In genomic region chr16:18235389-18236065, GRCm38 (mm10) we compare ENCODE assay signal across 8 mouse cellular contexts. TPM values are rescaled to one million over a fixed set of nuclear protein-coding genes. Genes with fewer than 3 reads are reported as not detected.
A peak's percentile ranks its signal among the peaks of the same experiment; 100 is the strongest.
DNase-seq lines count a peak whose midpoint lies in the region; ATAC-seq lines count a peak whose summit lies in the region.

No protein-coding gene starts in this region.

- H3K9ac ChIP-seq in forebrain, embryonic 16.5 days (replicated peaks; ENCODE audit: low read depth, low read length) = peak overlapping the region; percentile 90

- H3K27ac ChIP-seq in forebrain, embryonic 16.5 days (ENCODE audit: low read length) = peak overlapping the region; percentile 87

- WGBS in forebrain, embryonic 16.5 days = 4% methylated on average over 19 of the region's 19 CpGs

- no peaks in the 10 kb centered on the region for H3K27me3 ChIP-seq in forebrain, embryonic 16.5 days (replicated peaks; ENCODE audit: control insufficient read depth, insufficient read depth, low read length)

- H3K36me3 ChIP-seq in forebrain, embryonic 16.5 days (ENCODE audit: control insufficient read depth, insufficient read depth) = peaks cover 7% of the 10 kb centered on the region; the same call in 1 of the 2 replicates

- H3K9me3 ChIP-seq in forebrain, embryonic 16.5 days (ENCODE audit: control insufficient read depth, low read length) = no peaks in the 10 kb centered on the region

- H3K4me1 ChIP-seq in forebrain, embryonic 16.5 days (replicated peaks; ENCODE audit: control insufficient read depth, insufficient read depth, low read length) = peaks cover 25% of the 10 kb centered on the region

- ATAC-seq in forebrain, embryonic 16.5 days = peak; percentile 80
- ATAC-seq in hematopoietic stem cell, adult 5-6 weeks (replicated peaks in 1 of 2; ENCODE audit: insufficient read depth in 1 of 2, low FRiP score in 2 of 2, low TSS enrichment in 1 of 2, low read depth in 1 of 2, poor library complexity in 2 of 2, severe bottlenecking in 2 of 2) = peak; percentile 17 to 30
- ATAC-seq in monocyte, adult 5-6 weeks (replicated peaks; ENCODE audit: insufficient number of reproducible peaks, low FRiP score, low TSS enrichment, poor library complexity, severe bottlenecking) = no peak

- peak overlapping the region; percentile 86 for H3K4me3 ChIP-seq in forebrain, embryonic 16.5 days (replicated peaks; ENCODE audit: low read length)

- DNase-seq in MN1 (ENCODE audit: low spot score) = peak; percentile 67
- peak; percentile 52 for DNase-seq in cerebellum, adult 11 months
- DNase-seq in layer of hippocampus, adult 9-11 months = peak; percentile 73
- peak; percentile 69 for DNase-seq in lung, postnatal 10 days
- DNase-seq in ovary, postnatal 14 days (ENCODE audit: low spot score) = peak; percentile 57

- peak overlapping the region; percentile 75 for H3K4me2 ChIP-seq in forebrain, embryonic 16.5 days (ENCODE audit: low read length)

RNA-seq across cellular contexts. Expression of gene Zdhhc8, which starts 0.6 kb away (rescaled TPM):
- polyA plus RNA-seq in forebrain, embryonic 16.5 days (2015; fragmentation: Nextera tagmentation; extraction: Ambion mirVana) = 15.1 and 17.4 TPM in 2 replicates
- total RNA-seq in hematopoietic stem cell, adult 5-6 weeks (2017) = 9.4 and 9.6 TPM in 2 replicates
- 0.76 to 6.5 TPM (median 1.2 TPM) in 3 replicates for total RNA-seq in monocyte, adult 5-6 weeks (2017)

RNA-seq across cellular contexts. Expression of gene Trmt2a, which starts 13.0 kb away (rescaled TPM):
- polyA plus RNA-seq in forebrain, embryonic 16.5 days (2015; fragmentation: Nextera tagmentation; extraction: Ambion mirVana) = 118 and 139 TPM in 2 replicates
- total RNA-seq in hematopoietic stem cell, adult 5-6 weeks (2017) = 86.8 and 88.1 TPM in 2 replicates
- total RNA-seq in monocyte, adult 5-6 weeks (2017) = 78.5 to 79.6 TPM (median 79.2 TPM) in 3 replicates

RNA-seq across cellular contexts. Expression of gene Ranbp1, which starts 13.0 kb away (rescaled TPM):
- polyA plus RNA-seq in forebrain, embryonic 16.5 days (2015; fragmentation: Nextera tagmentation; extraction: Ambion mirVana) = 370 and 388 TPM in 2 replicates
- 330 and 415 TPM in 2 replicates for total RNA-seq in hematopoietic stem cell, adult 5-6 weeks (2017)
- 90.8 to 134 TPM (median 92.1 TPM) in 3 replicates for total RNA-seq in monocyte, adult 5-6 weeks (2017)

RNA-seq across cellular contexts. Expression of gene Ccdc188, which starts 17.8 kb away (rescaled TPM):
- 0.19 TPM in 1 of 2 replicates, not detected in the other for polyA plus RNA-seq in forebrain, embryonic 16.5 days (2015; fragmentation: Nextera tagmentation; extraction: Ambion mirVana)
- not detected in 2 replicates for total RNA-seq in hematopoietic stem cell, adult 5-6 weeks (2017)
- not detected in 3 replicates for total RNA-seq in monocyte, adult 5-6 weeks (2017)

RNA-seq across cellular contexts. Expression of gene Gm49776, which starts 22.6 kb away (rescaled TPM):
- 2.0 TPM in 1 of 2 replicates, not detected in the other for polyA plus RNA-seq in forebrain, embryonic 16.5 days (2015; fragmentation: Nextera tagmentation; extraction: Ambion mirVana)
- total RNA-seq in hematopoietic stem cell, adult 5-6 weeks (2017) = not detected in 2 replicates
- 4.2 TPM in 1 of 3 replicates, not detected in the others for total RNA-seq in monocyte, adult 5-6 weeks (2017)
